Mouse (Mus musculus) hindlimb bud, embryonic 11.5 days (tissue): ENCODE results near the gene Col1a2.
A peak's percentile ranks its signal among the peaks of the same experiment; 100 is the strongest.

ENCODE experiments used
- DNase-seq: peaks from one replicate; pipeline ENCODE4 v3.0.0-alpha.2; 2012; ENCODE audit warnings: low read depth, low spot score; ENCODE audit errors: extremely low spot score

Col1a2 gene

GRCm38 (mm10) chr6:4504603-4505131 is at the start of gene Col1a2:
TSS of gene Col1a2 (plus strand) at chr6:4504814.
- no peak for DNase-seq

GRCm38 (mm10) chr6:4455518-4455917 is 49.1 kb upstream of the Col1a2 start:
- DNase-seq: no peak

- no peak for DNase-seq
These were observed 48.5 kb upstream of the Col1a2 start for GRCm38 (mm10) chr6:4455961-4456617.

DNA sequence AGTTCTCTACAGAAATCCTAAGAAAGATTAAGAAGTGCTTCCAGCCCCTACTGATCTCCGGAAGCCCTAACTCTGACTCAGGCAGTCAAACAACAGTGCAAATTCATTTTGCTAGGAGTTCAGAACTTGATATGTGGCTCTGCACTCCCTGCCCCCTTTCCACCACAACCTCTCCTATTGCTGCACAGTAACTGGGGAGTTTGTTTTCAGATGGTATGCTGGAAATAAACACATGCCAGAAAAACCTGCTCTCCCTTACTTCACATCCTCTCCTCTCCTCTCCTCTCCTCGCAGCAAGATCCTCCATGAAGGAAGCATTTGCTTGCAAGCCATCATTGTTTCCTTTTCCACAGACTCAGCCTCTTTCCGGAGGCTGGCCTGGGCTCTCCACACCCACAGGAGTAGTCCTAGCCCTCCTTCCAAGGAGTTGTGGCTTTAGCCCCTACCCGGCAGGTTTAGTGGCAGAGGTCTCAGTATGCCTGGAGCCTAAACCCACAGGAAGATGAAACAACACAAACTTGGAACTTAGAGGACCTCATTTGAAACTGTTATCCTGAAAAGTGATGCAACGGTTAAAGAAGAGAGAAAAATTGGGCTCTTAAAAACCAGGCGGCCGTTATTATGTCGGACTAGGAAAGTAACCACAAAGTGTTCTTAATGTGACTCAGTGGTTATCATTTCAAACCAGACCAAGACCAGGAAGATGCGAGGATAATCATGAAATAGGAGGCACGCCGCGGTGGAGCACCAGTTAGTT is 47.7 kb upstream of the Col1a2 start:
- peak; percentile 30 for DNase-seq

DNA sequence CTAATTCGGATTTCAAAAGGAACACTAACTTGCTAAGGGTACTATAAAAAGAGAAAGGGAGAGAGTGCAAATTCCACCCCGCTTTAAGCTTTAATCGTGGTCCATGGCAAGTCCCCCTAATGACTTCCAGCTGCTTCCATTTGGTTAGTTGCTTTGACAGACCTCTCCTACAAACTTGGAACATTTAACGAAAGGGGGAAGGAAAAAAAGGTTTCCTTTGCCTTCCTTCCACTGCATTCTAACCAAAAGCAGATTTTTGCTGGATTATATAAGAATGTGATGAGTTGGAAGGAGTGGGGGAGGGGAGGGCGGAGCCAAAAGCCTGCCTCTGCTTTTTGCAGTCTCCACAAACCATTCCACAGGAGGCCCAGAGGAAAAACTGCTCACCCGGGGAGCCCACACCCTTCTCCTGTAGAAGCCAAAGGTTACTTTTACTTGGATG is 47.0 kb upstream of the Col1a2 start:
- DNase-seq: peak; percentile 98

DNA sequence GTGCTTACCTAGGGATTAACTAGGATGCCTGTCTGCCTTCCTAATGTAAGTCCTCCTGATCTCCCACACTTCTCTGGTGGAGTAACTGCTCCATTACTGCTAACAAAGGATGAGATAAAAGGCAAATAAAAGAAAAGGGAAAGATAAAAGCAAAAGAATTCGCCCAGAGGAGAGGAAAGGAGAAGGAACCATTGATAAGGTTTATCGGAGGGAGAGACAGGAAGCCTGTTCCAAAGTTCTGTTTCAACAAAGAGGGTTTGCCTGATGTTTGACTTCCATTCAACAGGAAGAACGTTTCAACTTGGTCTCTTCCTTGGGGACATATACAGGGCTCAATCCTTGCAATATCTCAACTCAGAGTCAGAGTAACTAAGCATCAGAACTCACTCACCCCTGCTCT is 39.3 kb upstream of the Col1a2 start:
- DNase-seq: no peak

DNA sequence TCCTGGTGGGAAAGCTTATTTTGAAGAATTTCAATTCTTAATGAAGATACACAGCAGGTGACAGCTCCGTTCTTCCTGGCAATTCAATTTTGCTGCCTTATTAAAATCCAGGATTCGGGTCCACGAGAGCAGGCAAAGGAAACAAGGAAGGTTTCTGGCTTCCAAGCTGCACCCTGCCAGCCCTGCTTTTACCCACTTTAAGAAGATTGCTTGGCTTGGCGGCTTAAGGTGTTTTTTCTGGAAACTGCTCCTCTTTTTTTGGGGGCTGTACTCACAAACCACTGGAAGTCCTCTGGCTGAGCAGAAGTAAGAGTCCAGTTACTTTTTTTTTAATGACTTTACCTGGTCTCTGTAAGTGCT is 21.1 kb upstream of the Col1a2 start:
- DNase-seq: no peak

DNA sequence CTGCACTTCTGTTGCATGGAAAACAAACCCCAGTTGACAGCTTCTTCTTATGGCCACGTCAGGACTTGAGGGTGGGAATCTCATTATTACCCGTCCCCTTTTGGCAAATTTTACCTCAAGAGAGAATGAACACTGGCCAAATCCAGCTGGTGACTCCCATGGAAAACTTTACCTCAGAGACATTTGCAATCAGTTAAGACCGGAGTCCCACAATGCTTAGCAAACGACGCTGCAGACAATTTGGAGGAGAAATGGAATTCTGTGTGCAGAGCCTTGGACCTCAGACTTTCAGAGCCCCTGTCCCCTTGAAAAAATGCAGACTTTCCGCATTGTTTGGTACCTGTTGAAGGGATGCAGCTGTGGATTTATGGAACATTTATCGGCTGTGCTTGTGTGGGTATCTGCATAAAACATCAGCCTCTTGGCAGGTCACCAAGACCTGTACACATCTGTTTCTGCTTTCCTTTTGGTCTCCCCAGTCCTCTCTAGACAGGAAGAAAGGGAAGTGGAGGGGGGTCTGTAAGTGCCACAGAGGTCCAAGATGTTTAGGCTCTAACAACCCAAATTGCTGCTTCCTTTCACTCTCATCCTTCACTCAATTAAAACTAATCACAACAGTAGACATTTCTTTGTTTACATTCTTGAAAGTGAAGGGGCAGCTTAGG is 20.5 kb upstream of the Col1a2 start:
- no peak for DNase-seq

- no peak for DNase-seq
These were observed 16.3 kb upstream of the Col1a2 start for GRCm38 (mm10) chr6:4488349-4488748.

GRCm38 (mm10) chr6:4488966-4489365 is 15.6 kb upstream of the Col1a2 start:
- DNase-seq: no peak

- no peak for DNase-seq
These were observed 15.0 kb upstream of the Col1a2 start for GRCm38 (mm10) chr6:4489366-4490245.

DNA sequence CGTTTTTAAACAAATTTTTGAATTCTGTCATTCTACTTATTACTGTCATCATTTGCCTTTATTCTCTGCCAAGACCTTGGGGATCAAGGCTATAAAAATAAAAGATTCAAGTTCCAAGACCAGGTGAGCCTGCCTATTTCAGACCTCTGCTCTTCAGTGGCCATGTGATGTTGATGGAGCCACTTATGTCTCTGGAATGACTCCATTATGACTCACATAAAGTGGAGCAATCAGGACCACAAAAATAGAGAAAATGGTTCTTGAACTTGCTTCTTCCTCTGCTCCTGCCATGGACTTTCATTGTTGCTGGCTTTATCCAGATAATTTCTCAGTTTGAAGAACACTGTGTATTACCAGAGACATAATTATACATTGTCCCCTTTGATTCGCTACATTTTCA is 10.9 kb upstream of the Col1a2 start:
- DNase-seq: no peak

DNA sequence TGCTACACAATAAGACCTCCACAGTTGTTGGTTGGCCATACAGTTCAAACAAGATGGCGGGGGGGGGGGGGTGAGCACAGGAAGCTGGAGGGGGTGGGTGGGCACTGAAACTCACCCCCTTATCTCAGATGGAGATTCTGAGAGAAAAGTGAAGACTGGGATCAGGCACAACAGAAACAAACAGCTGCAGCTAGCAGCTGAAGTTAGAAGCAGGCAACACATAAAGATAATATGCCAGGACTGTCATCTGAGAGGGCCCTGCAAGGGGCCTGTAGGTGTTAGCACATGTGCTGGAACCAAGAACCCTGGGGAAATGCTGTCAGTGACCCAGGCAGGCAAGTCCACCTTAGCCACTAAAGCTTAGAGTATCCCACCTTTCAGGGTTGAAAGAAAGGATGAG is 8.2 kb upstream of the Col1a2 start:
- DNase-seq: no peak

DNA sequence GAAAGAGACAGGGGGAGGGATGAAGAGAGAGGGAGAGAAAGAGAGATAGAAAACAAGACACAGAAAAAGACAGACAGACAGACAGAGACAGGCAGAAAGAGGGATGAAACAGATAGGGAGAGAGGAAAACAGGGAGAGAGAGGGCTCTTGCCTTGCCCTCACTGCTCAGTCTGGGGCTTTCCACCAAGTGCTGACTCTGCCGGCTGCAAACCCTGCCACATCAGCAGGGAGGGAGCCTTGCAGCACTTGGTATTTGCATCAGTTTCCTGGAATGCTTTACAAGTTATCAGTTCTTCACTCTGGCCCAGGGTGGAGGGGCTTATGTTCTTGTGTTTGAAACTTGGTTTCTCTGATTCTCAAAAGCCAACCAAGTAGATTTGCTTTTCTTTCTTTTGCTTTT is 1.5 kb upstream of the Col1a2 start:
- DNase-seq: no peak

DNA sequence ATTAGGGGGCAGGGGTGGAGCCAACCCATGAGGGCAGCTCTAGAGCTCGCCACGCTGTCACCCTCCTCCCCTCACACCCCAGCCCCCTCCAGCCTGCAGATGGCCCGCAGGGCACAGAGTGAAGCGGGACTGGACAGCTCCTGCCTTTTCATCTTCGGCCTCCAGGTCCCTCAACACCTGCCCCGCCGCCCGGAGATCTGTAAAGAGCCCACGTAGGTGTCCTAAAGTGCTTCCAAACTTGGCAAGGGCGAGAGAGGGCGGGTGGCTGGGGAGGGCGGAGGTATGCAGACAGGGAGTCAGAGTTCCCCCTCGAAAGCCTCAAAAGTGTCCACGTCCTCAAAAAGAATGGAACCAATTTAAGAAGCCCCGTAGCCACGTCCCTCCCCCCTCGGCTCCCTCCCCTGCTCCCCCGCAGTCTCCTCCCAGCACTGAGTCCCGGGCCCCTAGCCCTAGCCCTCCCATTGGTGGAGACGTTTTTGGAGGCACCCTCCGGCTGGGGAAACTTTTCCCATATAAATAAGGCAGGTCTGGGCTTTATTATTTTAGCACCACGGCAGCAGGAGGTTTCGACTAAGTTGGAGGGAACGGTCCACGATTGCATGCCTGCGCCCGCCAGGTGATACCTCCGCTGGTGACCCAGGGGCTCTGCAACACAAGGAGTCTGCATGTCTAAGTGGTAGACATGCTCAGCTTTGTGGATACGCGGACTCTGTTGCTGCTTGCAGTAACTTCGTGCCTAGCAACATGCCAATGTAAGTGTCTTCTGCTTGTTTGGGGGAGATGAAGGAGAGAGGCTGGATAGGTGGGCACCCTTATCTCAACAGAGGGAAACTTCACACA is 764 bp downstream of the Col1a2 start:
- DNase-seq: no peak

GRCm38 (mm10) chr6:4506106-4506505 is 1.5 kb downstream of the Col1a2 start:
- no peak for DNase-seq

- no peak for DNase-seq
These were observed 2.2 kb downstream of the Col1a2 start for GRCm38 (mm10) chr6:4506791-4507190.

- DNase-seq: no peak
These were observed 2.7 kb downstream of the Col1a2 start for GRCm38 (mm10) chr6:4507323-4507722.

- DNase-seq: no peak
These were observed 3.7 kb downstream of the Col1a2 start for GRCm38 (mm10) chr6:4508279-4508678.

- DNase-seq: no peak
These were observed 4.8 kb downstream of the Col1a2 start for GRCm38 (mm10) chr6:4509395-4509794.
